Mouse (Mus musculus): ENCODE data around the gene Hagh. TPM values are rescaled to one million over a fixed set of nuclear protein-coding genes. Genes with fewer than 3 reads are reported as not detected.

Hagh gene
- polyA plus RNA-seq, 1 experiment from 2014 or later: 31.2 TPM

DNA sequence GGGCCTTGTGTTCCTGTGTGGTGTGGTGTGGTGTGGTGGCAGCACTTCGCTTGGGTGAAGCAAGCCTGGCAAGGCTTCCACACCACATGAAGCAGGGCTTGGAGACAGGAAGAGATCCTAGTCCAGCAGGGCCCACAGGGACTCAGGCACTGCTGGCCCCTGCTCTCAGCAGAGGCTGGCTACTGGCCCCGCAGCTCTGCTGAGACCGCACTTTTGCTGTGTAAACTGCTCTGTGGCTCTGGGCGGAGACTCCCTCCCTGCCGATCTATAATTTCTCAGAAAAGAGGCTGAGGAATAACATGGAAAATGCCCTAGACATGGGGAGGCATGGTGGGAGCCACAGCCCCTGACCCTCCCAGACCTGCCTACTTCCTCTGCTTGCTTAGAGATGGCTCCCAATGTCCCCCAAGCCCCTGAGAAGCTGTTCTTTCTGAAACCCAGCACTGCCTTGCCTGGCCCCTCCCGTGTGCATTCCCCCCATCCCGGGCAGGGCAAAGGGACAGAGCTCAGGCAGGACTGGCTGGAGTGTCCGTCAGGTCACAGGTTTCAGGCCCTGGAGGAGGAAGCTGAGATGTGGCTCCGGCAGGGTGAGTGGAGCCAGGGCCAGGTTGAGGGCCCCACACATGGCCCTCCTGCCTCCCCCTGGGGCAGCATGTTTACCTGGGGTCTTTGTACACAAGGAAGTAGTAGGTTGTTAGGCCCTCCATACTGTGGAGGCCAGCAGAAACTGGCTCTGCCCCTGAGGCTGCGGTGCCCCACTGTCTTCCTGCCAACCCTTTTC lies 37.6 kb downstream of the Hagh start:
- no peaks in the 10 kb centered on the region for H3K9me3 ChIP-seq
- 67% methylated on average over 10 of the region's 10 CpGs for WGBS
- H3K27me3 ChIP-seq: no peaks in the 10 kb centered on the region; the same call in 1 of the 2 replicates
- ATAC-seq (ENCODE audit: low FRiP score, low read depth): no peak
- no peak overlapping the region for H3K4me3 ChIP-seq
- H3K9ac ChIP-seq (replicated peaks): no peak overlapping the region; the same call in 1 of the 2 replicates
- H3K36me3 ChIP-seq: no peaks in the 10 kb centered on the region
- H3K4me1 ChIP-seq: no peaks in the 10 kb centered on the region
- no peak overlapping the region for H3K4me2 ChIP-seq (replicated peaks)
- no peak overlapping the region for H3K27ac ChIP-seq (replicated peaks)

DNA sequence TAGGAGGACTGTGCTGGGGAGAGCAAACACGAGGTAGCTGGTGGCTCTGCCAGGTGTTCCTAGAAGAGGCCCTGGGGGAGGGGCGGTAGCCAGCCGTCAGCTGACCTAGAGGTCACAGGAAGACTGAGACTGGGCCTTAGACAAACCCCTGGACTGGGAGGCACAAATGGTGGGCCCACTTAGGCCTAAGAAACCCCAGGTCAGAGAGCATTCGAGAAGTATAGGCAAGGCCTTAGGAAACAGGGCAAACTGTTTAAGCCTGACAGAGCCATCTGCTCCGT lies 38.1 kb downstream of the Hagh start:
- H3K27me3 ChIP-seq: no peaks in the 10 kb centered on the region; the same call in 1 of the 2 replicates
- H3K36me3 ChIP-seq: peaks cover 4% of the 10 kb centered on the region
- no peaks in the 10 kb centered on the region for H3K9me3 ChIP-seq
- no peaks in the 10 kb centered on the region for H3K4me1 ChIP-seq
- H3K4me2 ChIP-seq (replicated peaks): no peak overlapping the region
- H3K27ac ChIP-seq (replicated peaks): no peak overlapping the region
- 43% methylated on average over 5 of the region's 5 CpGs for WGBS
- H3K9ac ChIP-seq (replicated peaks): no peak overlapping the region; the same call in 1 of the 2 replicates
- ATAC-seq (ENCODE audit: low FRiP score, low read depth): no peak
- no peak overlapping the region for H3K4me3 ChIP-seq

DNA sequence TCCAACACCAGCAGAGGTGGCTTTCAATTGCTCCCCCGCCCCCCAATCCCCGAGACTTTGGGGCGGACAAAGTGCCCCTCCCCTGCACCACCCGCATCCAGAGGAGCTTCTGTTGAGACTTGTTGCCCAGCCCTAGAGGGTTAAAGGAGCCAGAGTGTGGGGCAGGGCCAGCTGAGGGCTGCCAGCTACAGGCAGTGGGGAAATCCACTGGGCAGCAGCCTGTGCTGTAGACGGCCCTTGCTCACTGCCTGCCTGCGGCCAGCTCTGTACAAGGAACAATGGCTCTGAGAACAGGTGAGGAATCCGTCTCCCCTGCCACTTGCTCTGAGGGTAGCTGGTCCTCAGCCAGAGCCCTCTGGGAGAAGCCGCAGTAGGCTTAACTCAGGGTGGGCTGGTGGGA lies 38.6 kb downstream of the Hagh start:
- no peaks in the 10 kb centered on the region; the same call in 1 of the 2 replicates for H3K27me3 ChIP-seq
- H3K27ac ChIP-seq (replicated peaks): no peak overlapping the region
- ATAC-seq (ENCODE audit: low FRiP score, low read depth): no peak
- WGBS: 74% methylated on average over 8 of the region's 8 CpGs
- no peaks in the 10 kb centered on the region for H3K4me1 ChIP-seq
- H3K4me3 ChIP-seq: no peak overlapping the region
- H3K36me3 ChIP-seq: peaks cover 9% of the 10 kb centered on the region
- H3K9ac ChIP-seq (replicated peaks): no peak overlapping the region; the same call in 1 of the 2 replicates
- H3K4me2 ChIP-seq (replicated peaks): no peak overlapping the region
- H3K9me3 ChIP-seq: no peaks in the 10 kb centered on the region

DNA sequence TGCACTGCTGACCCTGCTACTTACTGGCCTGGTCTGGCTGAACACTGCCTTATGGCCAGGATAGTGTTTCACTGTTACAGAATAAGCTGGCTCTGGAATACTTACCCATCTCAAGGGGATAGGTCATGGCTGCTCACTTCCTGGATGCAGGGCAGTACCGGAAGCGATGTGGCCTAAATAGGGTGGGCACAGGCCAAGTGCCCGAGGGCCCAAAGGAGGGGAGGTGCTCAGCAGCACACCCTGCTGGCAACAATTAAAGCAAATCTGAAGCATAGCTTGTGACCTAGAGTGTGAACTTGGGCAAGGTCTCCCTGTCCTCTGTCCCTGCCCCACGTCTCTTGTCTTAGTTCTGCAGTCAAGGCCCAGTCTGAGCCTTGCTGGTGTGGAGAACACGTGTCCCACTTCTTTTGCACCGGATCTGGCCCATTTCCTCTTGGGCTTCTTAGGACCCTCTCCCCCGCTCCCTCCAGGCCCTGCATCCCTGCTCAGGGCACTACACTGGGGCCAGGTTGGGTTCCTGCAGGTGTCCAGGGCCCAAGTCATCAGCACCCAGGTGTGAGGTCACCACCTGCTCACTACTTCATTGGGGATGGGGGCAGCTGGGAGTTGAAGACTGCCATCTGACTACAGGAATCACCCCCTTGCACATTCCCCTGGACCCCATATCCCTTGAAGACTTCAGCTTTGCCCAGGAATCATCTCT lies 41.9 kb downstream of the Hagh start:
- Histone ChIP-seq H3K9me3 (no peaks in the 10 kb centered on the region), H3K9ac (replicated peaks) (no peak overlapping the region), H3K4me3 (no peak overlapping the region), H3K27ac (replicated peaks) (no peak overlapping the region), H3K4me1 (peaks cover 13% of the 10 kb centered on the region), H3K27me3 (no peaks in the 10 kb centered on the region; the same call in 1 of the 2 replicates), H3K4me2 (replicated peaks) (no peak overlapping the region), H3K36me3 (peaks cover 18% of the 10 kb centered on the region)
- WGBS: 59% methylated on average over 7 of the region's 7 CpGs
- ATAC-seq (ENCODE audit: low FRiP score, low read depth): no peak

DNA sequence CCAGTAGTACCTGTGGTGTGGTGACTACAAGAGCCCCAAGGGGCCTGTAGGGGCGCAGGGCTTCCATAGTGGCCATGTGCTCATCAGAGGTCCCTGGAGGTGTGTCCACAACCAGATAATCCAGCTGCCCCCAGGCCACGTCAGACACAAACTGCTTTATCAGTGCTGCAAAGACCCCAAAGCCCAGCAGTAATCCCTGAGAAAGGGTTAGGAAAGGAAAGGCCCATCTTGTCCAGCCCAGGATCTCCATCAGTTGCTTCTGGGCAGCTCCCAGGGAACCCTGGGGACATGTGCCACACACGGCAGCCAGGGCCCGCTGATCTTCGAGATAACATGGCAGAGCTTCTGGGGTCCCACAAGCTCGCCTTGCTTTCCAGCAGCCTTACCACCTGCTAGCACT lies 44.4 kb downstream of the Hagh start:
- no peak overlapping the region for H3K4me3 ChIP-seq
- no peak for ATAC-seq (ENCODE audit: low FRiP score, low read depth)
- no peak overlapping the region for H3K4me2 ChIP-seq (replicated peaks)
- H3K27ac ChIP-seq (replicated peaks): no peak overlapping the region
- peaks cover 22% of the 10 kb centered on the region for H3K36me3 ChIP-seq
- 91% methylated on average over 6 of the region's 6 CpGs for WGBS
- no peak overlapping the region for H3K9ac ChIP-seq (replicated peaks)
- H3K27me3 ChIP-seq: no peaks in the 10 kb centered on the region
- H3K4me1 ChIP-seq: peaks cover 29% of the 10 kb centered on the region
- H3K9me3 ChIP-seq: no peaks in the 10 kb centered on the region

DNA sequence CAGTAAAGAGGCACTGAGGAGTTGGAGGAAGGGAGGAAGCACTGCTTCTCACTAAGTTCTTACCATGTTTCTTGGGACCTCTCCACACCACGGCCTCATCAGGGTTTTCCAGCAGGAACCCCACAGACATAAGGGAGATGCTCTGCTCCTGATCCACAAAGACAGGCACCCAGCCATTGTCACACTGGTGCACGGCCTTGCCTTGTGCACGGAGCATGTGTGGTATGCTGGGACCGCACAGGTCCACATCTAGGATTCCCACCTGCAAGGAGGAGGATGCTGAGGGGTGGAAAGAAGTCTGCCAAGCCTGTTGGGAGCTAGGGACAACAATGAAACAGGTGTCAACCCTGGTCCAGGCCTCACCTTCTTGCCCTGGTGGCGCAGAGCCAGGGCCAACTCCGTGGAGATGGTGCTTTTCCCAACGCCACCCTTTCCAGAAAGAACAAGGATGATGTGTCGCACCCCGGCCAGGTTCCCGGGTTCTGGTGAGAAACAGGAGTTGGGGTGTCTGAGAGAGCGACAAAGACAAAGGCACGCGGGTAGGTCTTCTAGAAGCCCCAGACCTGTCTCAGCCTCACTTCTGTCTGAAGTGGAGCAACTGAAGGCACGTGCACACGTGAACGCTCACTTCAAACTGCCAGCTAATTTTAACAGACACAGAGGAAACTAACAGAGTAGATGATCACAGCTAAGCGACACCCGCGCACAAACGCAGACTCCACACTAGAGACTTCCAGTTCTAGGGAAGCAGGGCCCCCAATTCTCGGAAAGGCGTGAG lies 45.6 kb downstream of the Hagh start:
- 25% methylated on average over 22 of the region's 22 CpGs for WGBS
- ATAC-seq (ENCODE audit: low FRiP score, low read depth): no peak; the same call in none of the 2 replicates
- H3K27ac ChIP-seq (replicated peaks): no peak overlapping the region

DNA sequence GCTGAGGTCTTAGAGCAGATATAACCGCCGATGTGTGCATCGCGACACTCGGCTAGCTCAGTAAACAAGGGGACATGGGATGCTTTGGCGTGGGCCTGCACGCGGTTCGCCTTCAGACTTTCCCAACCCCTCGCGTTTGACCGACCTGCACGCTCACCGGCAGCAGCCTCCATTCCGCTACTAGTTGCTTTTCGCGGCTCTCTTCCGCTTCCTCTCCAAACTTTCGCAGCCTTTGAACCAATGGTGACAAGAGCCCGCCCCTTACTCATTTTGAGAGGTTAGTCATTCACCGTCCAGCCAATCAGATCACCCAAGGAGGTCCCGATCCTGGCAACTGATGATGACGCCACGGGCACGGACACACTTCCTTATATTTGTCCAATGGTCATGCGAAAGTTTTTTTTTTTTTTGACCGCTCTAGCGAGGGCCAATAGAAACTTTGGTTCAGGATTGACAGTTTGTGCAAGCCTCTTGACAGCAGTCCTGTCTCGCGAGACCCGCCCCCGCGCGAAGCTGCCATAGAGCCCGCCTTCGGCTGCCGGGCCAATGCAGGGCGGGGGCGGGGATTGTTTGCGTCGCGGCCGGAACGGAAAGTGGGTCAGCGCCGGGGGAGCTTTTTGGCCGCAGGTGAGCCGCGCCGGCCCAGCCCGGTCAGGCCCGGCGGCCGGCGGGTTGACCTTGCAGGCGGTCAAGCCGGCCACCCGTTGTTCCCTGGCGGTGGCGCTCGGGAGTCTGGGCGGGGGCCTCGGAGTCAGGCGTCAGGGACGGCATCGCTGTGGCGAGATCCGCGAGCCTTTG lies 46.4 kb downstream of the Hagh start, which contains the start of the genes Nubp2 and Spsb3:
Nubp2 (minus strand) TSS at position 216 of the 798 bp plus-strand sequence.
Spsb3 (plus strand) TSS at position 510 of the 798 bp plus-strand sequence.
- H3K9me3 ChIP-seq: no peaks in the 10 kb centered on the region
- peak; percentile 98 for ATAC-seq (ENCODE audit: low FRiP score, low read depth)
- peak within 1 kb of the TSS; percentile 69 for H3K27ac ChIP-seq (replicated peaks)
- under 1% methylated on average over 69 of the region's 69 CpGs for WGBS
- peaks cover 29% of the 10 kb centered on the region for H3K4me1 ChIP-seq
- H3K9ac ChIP-seq (replicated peaks): peak within 1 kb of the TSS; percentile 78
- no peaks in the 10 kb centered on the region for H3K27me3 ChIP-seq
- peak within 1 kb of the TSS; percentile 89 for H3K4me3 ChIP-seq
- peaks cover 40% of the 10 kb centered on the region for H3K36me3 ChIP-seq
- peak within 1 kb of the TSS; percentile 95 for H3K4me2 ChIP-seq (replicated peaks)

More for the DNA sequence above, 45.6 kb downstream of the Hagh start:
- peaks cover 29% of the 10 kb centered on the region for H3K4me1 ChIP-seq
- H3K4me2 ChIP-seq (replicated peaks): peak overlapping the region; percentile 90
- H3K4me3 ChIP-seq: peak overlapping the region; percentile 89
- no peaks in the 10 kb centered on the region for H3K9me3 ChIP-seq
- H3K27me3 ChIP-seq: no peaks in the 10 kb centered on the region
- peak overlapping the region; percentile 59 for H3K9ac ChIP-seq (replicated peaks)
- H3K36me3 ChIP-seq: peaks cover 32% of the 10 kb centered on the region

DNA sequence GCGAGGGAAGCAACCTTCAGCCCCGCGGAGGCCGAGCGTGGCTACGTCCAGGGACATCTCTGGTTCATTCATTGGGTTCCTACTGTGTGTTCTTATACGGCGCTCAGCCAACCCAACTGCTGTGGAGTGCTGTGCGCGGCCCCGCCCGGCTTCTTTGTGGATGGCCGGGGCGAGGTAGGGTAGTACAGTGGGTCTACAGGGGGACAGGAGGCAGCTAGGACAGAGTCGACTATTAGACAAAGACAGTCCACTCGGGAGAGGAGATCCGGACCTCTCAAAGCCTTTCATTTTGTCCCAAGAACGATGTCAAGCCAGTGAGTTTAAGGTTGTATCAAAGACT lies 47.0 kb downstream of the Hagh start:
- peak overlapping the region; percentile 69 for H3K27ac ChIP-seq (replicated peaks)
- H3K36me3 ChIP-seq: peaks cover 46% of the 10 kb centered on the region
- peak overlapping the region; percentile 89 for H3K4me3 ChIP-seq
- peak overlapping the region; percentile 95 for H3K4me2 ChIP-seq (replicated peaks)
- H3K4me1 ChIP-seq: peaks cover 29% of the 10 kb centered on the region
- peak overlapping the region; percentile 78 for H3K9ac ChIP-seq (replicated peaks)
- under 1% methylated on average over 18 of the region's 18 CpGs for WGBS
- no peaks in the 10 kb centered on the region for H3K9me3 ChIP-seq
- ATAC-seq (ENCODE audit: low FRiP score, low read depth): peak; percentile 32; the same call in 1 of the 2 replicates
- H3K27me3 ChIP-seq: no peaks in the 10 kb centered on the region

DNA sequence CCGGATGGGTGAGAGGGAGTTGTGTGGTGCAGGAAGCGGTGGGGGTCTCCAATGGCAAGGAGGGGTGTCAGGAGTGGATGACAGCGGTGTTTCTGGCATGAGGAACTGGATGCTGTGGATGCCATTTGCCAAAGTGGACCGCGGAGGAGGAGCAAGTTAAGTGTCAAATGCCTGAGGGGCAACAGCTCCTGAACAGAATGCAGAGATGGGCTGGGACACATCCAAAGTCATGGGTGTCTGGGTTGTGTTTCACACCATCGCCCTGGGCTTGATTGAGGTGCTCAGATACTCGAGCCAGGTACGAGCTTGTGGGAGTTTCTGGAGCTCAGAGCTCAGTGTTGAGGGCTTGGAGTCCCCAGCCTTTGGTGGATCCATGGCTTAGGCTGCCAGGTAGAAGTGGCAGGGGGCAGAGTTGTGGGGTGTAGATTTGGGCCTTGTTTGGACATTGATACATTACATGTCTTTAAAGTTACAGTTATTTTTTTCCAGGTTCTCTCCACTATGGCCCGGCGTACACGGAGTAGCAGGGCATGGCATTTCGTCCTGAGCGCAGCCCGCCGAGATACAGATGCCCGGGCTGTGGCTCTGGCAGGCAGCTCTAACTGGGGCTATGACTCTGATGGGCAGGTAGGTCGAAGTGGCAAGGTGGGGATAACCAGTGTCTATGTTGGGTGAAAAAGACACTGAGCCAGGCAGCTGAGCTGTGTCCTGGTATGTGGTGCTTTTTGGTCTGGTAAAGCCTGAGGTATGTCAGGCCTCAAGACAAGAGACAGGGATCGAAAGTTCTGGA lies 47.5 kb downstream of the Hagh start:
- Histone ChIP-seq H3K36me3 (peaks cover 52% of the 10 kb centered on the region), H3K4me3 (peak overlapping the region; percentile 89), H3K4me2 (replicated peaks) (peak overlapping the region; percentile 95), H3K27me3 (no peaks in the 10 kb centered on the region), H3K9me3 (no peaks in the 10 kb centered on the region), H3K9ac (replicated peaks) (peak overlapping the region; percentile 78), H3K27ac (replicated peaks) (peak overlapping the region; percentile 69; the same call in 1 of the 2 replicates), H3K4me1 (peaks cover 29% of the 10 kb centered on the region)
- 69% methylated on average over 18 of the region's 18 CpGs for WGBS
- no peak for ATAC-seq (ENCODE audit: low FRiP score, low read depth)

DNA sequence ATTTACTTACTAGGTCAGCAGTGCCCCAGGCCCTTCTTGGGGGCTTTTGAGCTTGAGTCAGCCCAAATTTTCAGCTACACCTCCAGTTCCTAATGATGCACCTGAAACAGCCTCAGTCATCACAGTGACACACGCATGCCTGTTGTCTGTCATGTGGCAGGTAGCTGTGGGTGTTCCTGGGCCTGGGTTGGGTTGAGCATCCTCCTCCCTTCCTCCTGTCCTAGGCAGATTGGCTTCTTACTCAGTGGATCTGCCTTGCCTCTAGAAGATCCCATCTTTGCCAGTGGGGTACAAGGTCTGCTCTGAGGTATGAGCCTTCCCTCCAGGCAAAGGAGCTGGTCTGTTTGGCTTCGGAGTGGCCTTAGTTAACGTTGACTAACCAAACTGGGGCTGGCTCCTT lies 48.9 kb downstream of the Hagh start:
- Histone ChIP-seq H3K27me3 (no peaks in the 10 kb centered on the region), H3K36me3 (peaks cover 53% of the 10 kb centered on the region)

More for the DNA sequence above, 48.9 kb downstream of the Hagh start:
- H3K9ac ChIP-seq (replicated peaks): no peak overlapping the region
- ATAC-seq (ENCODE audit: low FRiP score, low read depth): no peak
- H3K9me3 ChIP-seq: no peaks in the 10 kb centered on the region
- no peak overlapping the region for H3K4me2 ChIP-seq (replicated peaks)
- no peak overlapping the region for H3K27ac ChIP-seq (replicated peaks)
- 87% methylated on average over 3 of the region's 3 CpGs for WGBS
- H3K4me3 ChIP-seq: 0 out of 2 replicates have a peak overlapping the region, but pooled peaks have one; percentile 3
- H3K4me1 ChIP-seq: peaks cover 34% of the 10 kb centered on the region

All from midbrain, embryonic 12.5 days (tissue).